Mouse (Mus musculus) heart, adult 2 months (tissue): ENCODE measurements at regions not wholly inside any gene's neighbourhood (a gene's known extent, or its start where the extent isn't known, plus 50 kb on each side); places are given as distances from the start of the nearest gene placed in this dataset.

Source experiments
- CTCF ChIP-seq: fragments of 200-600 bp; IDR thresholded peaks from 2 replicates; pipeline ENCODE4 v1.8.1; 2022; ENCODE audit warnings: antibody characterized with exemption, mild to moderate bottlenecking, moderate library complexity
- EP300 ChIP-seq: fragments of 200-500 bp; IDR thresholded peaks from 2 replicates; pipeline ENCODE4 v1.6.1; 2011; ENCODE audit warnings: low read depth, low read length, control low read depth; ENCODE audit not compliant: insufficient read depth
- POLR2A ChIP-seq: fragments of 200-500 bp; IDR thresholded peaks from 2 replicates; pipeline ENCODE4 v1.6.1; 2011; ENCODE audit warnings: mild to moderate bottlenecking, low read depth, low read length, control low read depth; ENCODE audit not compliant: insufficient read depth

- TF ChIP-seq CTCF, result no peak
- TF ChIP-seq POLR2A, result no peak
- no peak for TF ChIP-seq EP300
These were observed 137.5 kb downstream of the Cct6b start for GRCm38 (mm10) chr11:82626501-82627111.
